Mouse (Mus musculus): ENCODE measurements around the gene Gm17555. TPM values are rescaled to one million over a fixed set of nuclear protein-coding genes. Genes with fewer than 3 reads are reported as not detected.

Gene Gm17555
- polyA plus RNA-seq, 1 experiment from 2014 or later = not detected

- ATAC-seq (replicated peaks) = no peak
- no peaks in the 10 kb centered on the region for H3K9me3 ChIP-seq
- WGBS = 92% methylated on average over 4 of the region's 4 CpGs
- H3K27ac ChIP-seq (replicated peaks) = no peak overlapping the region
- H3K4me1 ChIP-seq = no peaks in the 10 kb centered on the region
- no peaks in the 10 kb centered on the region for H3K27me3 ChIP-seq
- H3K4me2 ChIP-seq (replicated peaks) = no peak overlapping the region
- no peak overlapping the region for H3K4me3 ChIP-seq
- no peaks in the 10 kb centered on the region for H3K36me3 ChIP-seq
- no peak overlapping the region for H3K9ac ChIP-seq (replicated peaks)
Measured at GRCm38 (mm10) chr2:126236905-126237304, 22.0 kb downstream of the Gm17555 start.

GRCm38 (mm10) chr2:126245446-126245845 is 30.5 kb downstream of the Gm17555 start:
- WGBS = 46% methylated on average over 2 of the region's 2 CpGs
- no peak for ATAC-seq (replicated peaks)
- Histone ChIP-seq H3K4me2 (replicated peaks) (no peak overlapping the region), H3K4me3 (no peak overlapping the region), H3K27me3 (no peaks in the 10 kb centered on the region), H3K27ac (replicated peaks) (no peak overlapping the region), H3K4me1 (no peaks in the 10 kb centered on the region), H3K9ac (replicated peaks) (no peak overlapping the region), H3K36me3 (no peaks in the 10 kb centered on the region), H3K9me3 (no peaks in the 10 kb centered on the region)

GRCm38 (mm10) chr2:126248536-126248935 is 33.6 kb downstream of the Gm17555 start:
- Histone ChIP-seq H3K27me3 (no peaks in the 10 kb centered on the region), H3K4me2 (replicated peaks) (no peak overlapping the region), H3K9me3 (no peaks in the 10 kb centered on the region), H3K9ac (replicated peaks) (no peak overlapping the region), H3K36me3 (no peaks in the 10 kb centered on the region), H3K4me1 (no peaks in the 10 kb centered on the region), H3K4me3 (no peak overlapping the region), H3K27ac (replicated peaks) (no peak overlapping the region)
- 95% methylated on average over 2 of the region's 2 CpGs for WGBS
- no peak for ATAC-seq (replicated peaks)

GRCm38 (mm10) chr2:126252211-126252610 is 37.3 kb downstream of the Gm17555 start:
- Histone ChIP-seq H3K9me3 (no peaks in the 10 kb centered on the region), H3K4me1 (no peaks in the 10 kb centered on the region), H3K4me2 (replicated peaks) (no peak overlapping the region), H3K36me3 (no peaks in the 10 kb centered on the region), H3K9ac (replicated peaks) (no peak overlapping the region), H3K27ac (replicated peaks) (no peak overlapping the region), H3K27me3 (no peaks in the 10 kb centered on the region), H3K4me3 (no peak overlapping the region)
- no peak for ATAC-seq (replicated peaks)

Other genes starting within 250 kb of the Gm17555 start
- 0.61 and 0.65 TPM in 2 replicates for gene Fgf7, start 180.4 kb upstream of the Gm17555 start, polyA plus RNA-seq (2015; fragmentation: Nextera tagmentation; extraction: Ambion mirVana)
- not detected in 2 replicates for gene Fam227b, start 63.1 kb upstream of the Gm17555 start, polyA plus RNA-seq (2015; fragmentation: Nextera tagmentation; extraction: Ambion mirVana)
- gene Dtwd1, start 63.0 kb upstream of the Gm17555 start, polyA plus RNA-seq (2015; fragmentation: Nextera tagmentation; extraction: Ambion mirVana) = 21.7 and 21.9 TPM in 2 replicates

Measured in forebrain, embryonic 15.5 days (tissue).